Mouse (Mus musculus) C2C12 (cell line): ENCODE results near the gene Ctdnep1.

Experiments used
- FOSL1 ChIP-seq: IDR thresholded peaks from one replicate; pipeline ENCODE4 v1.8.0; 2011; ENCODE audit warnings: mild to moderate bottlenecking, low read length; ENCODE audit not compliant: poor library complexity, insufficient read depth, severe bottlenecking
- MAX ChIP-seq: IDR thresholded peaks from one replicate; pipeline ENCODE4 v1.6.1; 2011; ENCODE audit warnings: mild to moderate bottlenecking, control low read depth

DNA sequence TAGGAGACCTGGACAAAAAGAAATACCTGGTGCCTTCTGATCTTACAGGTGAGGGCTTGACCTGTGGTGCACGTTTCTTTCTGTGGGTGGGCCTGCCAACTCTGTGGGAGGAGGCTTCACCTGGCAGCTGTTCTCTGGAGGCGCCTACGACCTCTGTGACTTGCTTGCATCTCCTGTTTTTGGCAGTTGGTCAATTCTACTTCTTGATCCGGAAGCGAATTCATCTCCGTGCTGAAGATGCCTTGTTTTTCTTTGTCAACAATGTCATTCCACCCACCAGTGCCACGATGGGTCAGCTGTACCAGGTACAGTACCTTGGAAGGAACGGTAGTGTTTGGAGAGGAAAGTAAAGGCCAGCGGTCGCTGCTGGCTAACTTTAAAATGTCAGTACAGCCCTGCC, 11.4 kb downstream of the Ctdnep1 start:
- no peak for TF ChIP-seq FOSL1
- TF ChIP-seq MAX: no peak
